Comparison of ENCODE assay signal across 9 mouse cellular contexts in the genomic region with DNA sequence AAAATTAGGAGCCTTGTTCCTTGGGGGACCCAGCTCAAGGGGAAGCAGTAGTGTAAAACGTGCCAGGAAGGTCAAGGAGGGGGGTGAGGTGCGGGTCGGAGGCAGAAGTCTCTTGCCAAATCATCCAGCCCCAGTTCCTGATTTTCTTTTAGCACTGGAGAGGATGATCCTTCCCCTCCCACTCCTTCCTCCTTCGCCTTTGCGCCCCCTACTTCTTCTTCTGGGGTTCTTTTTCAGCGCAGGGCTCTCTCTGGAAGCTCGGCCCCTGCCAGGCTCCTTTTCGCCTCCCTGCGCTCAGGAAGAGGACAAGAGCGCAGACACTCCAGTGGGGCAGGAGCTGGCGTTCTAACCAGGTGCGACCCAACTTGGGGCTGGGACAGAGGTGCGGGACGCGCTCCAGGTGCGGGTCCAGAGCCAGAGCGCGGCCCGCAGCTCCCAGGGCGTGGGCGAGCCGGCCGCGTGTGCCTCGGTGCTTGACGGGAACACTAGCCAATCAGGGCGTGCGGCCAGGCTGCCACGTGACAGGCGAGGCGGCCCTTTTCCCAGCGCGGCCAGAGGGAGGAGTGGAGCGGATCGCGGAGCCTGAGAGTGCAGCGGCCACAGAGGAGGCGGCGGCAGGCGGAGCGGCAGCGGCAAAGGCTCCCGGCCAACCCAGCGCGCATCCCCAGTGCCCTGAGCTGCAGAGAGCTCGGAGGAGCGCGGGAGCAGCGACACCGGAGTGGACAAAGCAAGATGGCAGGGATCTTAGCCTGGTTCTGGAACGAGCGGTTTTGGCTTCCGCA. TPM values are rescaled to one million over a fixed set of nuclear protein-coding genes. Genes with fewer than 3 reads are reported as not detected.
A peak's percentile ranks its signal among the peaks of the same experiment; 100 is the strongest.
DNase-seq lines count a peak whose midpoint lies in the region; ATAC-seq lines count a peak whose summit lies in the region.
"Had no signal": no experiment of that assay in that cellular context is flagged by ENCODE, and none has a peak within 500 bp of the region (broad histone marks: within the 10 kb centered on the region; RNA-seq: fewer than 3 reads in every experiment).

Gene Cers6 (plus strand): TSS at position 538 of the 782 bp plus-strand sequence.

- peak within 1 kb of the TSS; percentile 86 for H3K9ac ChIP-seq in embryonic facial prominence, embryonic 12.5 days
- H3K9ac ChIP-seq in limb, embryonic 13.5 days = peak within 1 kb of the TSS; percentile 89
- peak within 1 kb of the TSS; percentile 92 for H3K9ac ChIP-seq in midbrain, embryonic 15.5 days

- DNase-seq in heart, adult 8-10 months (ENCODE audit: low spot score) = peak; percentile 93
- DNase-seq in kidney, adult 9 months = peak; percentile 97
- peak; percentile 77 to 83 for DNase-seq in spleen, adult 18-20 months

- no peaks in the 10 kb centered on the region for H3K9me3 ChIP-seq in erythroblast, embryonic 14.5 days (ENCODE audit: control insufficient read depth, low read length)
- H3K9me3 ChIP-seq in embryonic facial prominence, embryonic 12.5 days = no peaks in the 10 kb centered on the region
- 0 out of 2 replicates have a peak, but pooled peaks cover 3% of the 10 kb centered on the region for H3K9me3 ChIP-seq in limb, embryonic 13.5 days
- no peaks in the 10 kb centered on the region for H3K9me3 ChIP-seq in midbrain, embryonic 15.5 days

- under 1% methylated on average over 53 of the region's 53 CpGs for WGBS in embryonic facial prominence, embryonic 12.5 days
- under 1% methylated on average over 53 of the region's 53 CpGs for WGBS in limb, embryonic 13.5 days
- under 1% methylated on average over 52 of the region's 53 CpGs for WGBS in midbrain, embryonic 15.5 days

- H3K4me3 ChIP-seq in erythroblast, embryonic 14.5 days (replicated peaks) = peak within 1 kb of the TSS; percentile 67
- peak within 1 kb of the TSS; percentile 89 for H3K4me3 ChIP-seq in embryonic facial prominence, embryonic 12.5 days
- H3K4me3 ChIP-seq in limb, embryonic 13.5 days = peak within 1 kb of the TSS; percentile 90
- peak within 1 kb of the TSS; percentile 87 for H3K4me3 ChIP-seq in midbrain, embryonic 15.5 days

- ATAC-seq in erythroblast, adult 5-6 weeks (replicated peaks; ENCODE audit: low FRiP score, poor library complexity, severe bottlenecking) = no peak
- peak; percentile 98 for ATAC-seq in embryonic facial prominence, embryonic 12.5 days (ENCODE audit: insufficient number of reproducible peaks, insufficient read depth, low FRiP score, low TSS enrichment)
- peak; percentile 98 for ATAC-seq in limb, embryonic 13.5 days (ENCODE audit: low FRiP score, low read depth)
- peak; percentile 99 for ATAC-seq in midbrain, embryonic 15.5 days (replicated peaks)

- peaks cover 39% of the 10 kb centered on the region for H3K27me3 ChIP-seq in erythroblast, embryonic 14.5 days (ENCODE audit: control insufficient read depth)
- H3K27me3 ChIP-seq in embryonic facial prominence, embryonic 12.5 days = no peaks in the 10 kb centered on the region
- H3K27me3 ChIP-seq in limb, embryonic 13.5 days = peaks cover 6% of the 10 kb centered on the region; the same call in 1 of the 2 replicates
- H3K27me3 ChIP-seq in midbrain, embryonic 15.5 days (replicated peaks) = peaks cover 4% of the 10 kb centered on the region; the same call in 1 of the 2 replicates
- H3K27me3 ChIP-seq: CH12.LX had no signal

- H3K36me3 ChIP-seq in erythroblast, embryonic 14.5 days (ENCODE audit: control insufficient read depth) = no peaks in the 10 kb centered on the region
- no peaks in the 10 kb centered on the region for H3K36me3 ChIP-seq in embryonic facial prominence, embryonic 12.5 days
- H3K36me3 ChIP-seq in limb, embryonic 13.5 days = no peaks in the 10 kb centered on the region
- no peaks in the 10 kb centered on the region for H3K36me3 ChIP-seq in midbrain, embryonic 15.5 days (replicated peaks)

- peak within 1 kb of the TSS; percentile 84 for H3K27ac ChIP-seq in embryonic facial prominence, embryonic 12.5 days
- peak within 1 kb of the TSS; percentile 86 for H3K27ac ChIP-seq in limb, embryonic 13.5 days
- peak within 1 kb of the TSS; percentile 95 for H3K27ac ChIP-seq in midbrain, embryonic 15.5 days

- H3K4me2 ChIP-seq in embryonic facial prominence, embryonic 12.5 days (replicated peaks) = peak within 1 kb of the TSS; percentile 69
- H3K4me2 ChIP-seq in limb, embryonic 13.5 days (replicated peaks) = peak within 1 kb of the TSS; percentile 76
- peak within 1 kb of the TSS; percentile 66 for H3K4me2 ChIP-seq in midbrain, embryonic 15.5 days

- peaks cover 18% of the 10 kb centered on the region for H3K4me1 ChIP-seq in erythroblast, embryonic 14.5 days (ENCODE audit: control insufficient read depth)
- H3K4me1 ChIP-seq in embryonic facial prominence, embryonic 12.5 days = peaks cover 19% of the 10 kb centered on the region; the same call in 1 of the 2 replicates
- peaks cover 15% of the 10 kb centered on the region for H3K4me1 ChIP-seq in limb, embryonic 13.5 days
- peaks cover 13% of the 10 kb centered on the region for H3K4me1 ChIP-seq in midbrain, embryonic 15.5 days

RNA-seq across cellular contexts. Expression of gene Cers6, which starts in this region (rescaled TPM):
- 0.04 TPM in 1 of 2 replicates, not detected in the other for polyA plus RNA-seq in erythroblast, embryonic 14.5 days (2012)
- 16.3 and 16.7 TPM in 2 replicates for total RNA-seq in erythroblast, adult 5-6 weeks (2015; ENCODE audit: low replicate concordance)
- 8.2 and 9.3 TPM in 2 replicates for total RNA-seq in erythroblast, adult 5-6 weeks (2017; ENCODE audit: low replicate concordance)
- polyA plus RNA-seq in embryonic facial prominence, embryonic 12.5 days (2016; fragmentation: Nextera tagmentation; extraction: Ambion mirVana) = 31.4 and 32.5 TPM in 2 replicates
- total RNA-seq in heart, adult 8-10 months (2022) = 10 to 100 TPM in 1 of 4 experiments, 1 to 10 TPM in 3; 4.4 to 11.7 (median 7.1) TPM
- polyA plus RNA-seq in limb, embryonic 13.5 days (2015; fragmentation: Nextera tagmentation; extraction: Ambion mirVana) = 26.1 and 28.3 TPM in 2 replicates
- 62.4 and 70.7 TPM in 2 replicates for polyA plus RNA-seq in midbrain, embryonic 15.5 days (2015; fragmentation: Nextera tagmentation; extraction: Ambion mirVana)
- total RNA-seq: CH12.LX had no signal

Comparison
In these comparisons a context has a peak if more than half of its experiments do, and no peak if none do; other contexts are left out.
1. RNA of gene Cers6 (polyA plus RNA-seq): 62.4 to 70.7 TPM in midbrain, embryonic 15.5 days, 31.4 to 32.5 TPM in embryonic facial prominence, embryonic 12.5 days and 26.1 to 28.3 TPM in limb, embryonic 13.5 days; 0.04 TPM in erythroblast, embryonic 14.5 days; every median in the first group is over 10 times any median in the second.
2. Peak in every context shown above with its lines, with median percentiles within 50 percentile points of each other: H3K4me3 ChIP-seq, H3K27ac ChIP-seq, H3K4me2 ChIP-seq, H3K9ac ChIP-seq and DNase-seq.